Mouse (Mus musculus) hindbrain, embryonic 13.5 days (tissue): ENCODE data around the gene Zfp777. TPM values are rescaled to one million over a fixed set of nuclear protein-coding genes. Genes with fewer than 3 reads are reported as not detected.

Source experiments
- ATAC-seq: fragments of 200-750 bp; cut with Nextera tagmentation; 2 replicates; pipeline ENCODE4 v1.8.0; 2017; ENCODE audit warnings: moderate TSS enrichment; ENCODE audit not compliant: low FRiP score
- H3K27ac ChIP-seq: fragments of 300-500 bp; sonication (generic); 2 replicates; pipeline ENCODE4 v1.5.1; 2015; ENCODE audit warnings: inconsistent platforms, mild to moderate bottlenecking, moderate library complexity
- H3K27me3 ChIP-seq: fragments of 300-500 bp; sonication (generic); 2 replicates; pipeline ENCODE4 v1.6.1; 2015; ENCODE audit warnings: mild to moderate bottlenecking, inconsistent platforms
- H3K36me3 ChIP-seq: fragments of 300-500 bp; sonication (generic); 2 replicates; pipeline ENCODE4 v1.6.1; 2015; ENCODE audit warnings: mild to moderate bottlenecking, inconsistent platforms
- H3K4me1 ChIP-seq: fragments of 300-500 bp; sonication (generic); replicated peaks from 2 replicates; pipeline ENCODE4 v1.6.1; 2015; ENCODE audit warnings: inconsistent platforms
- H3K4me2 ChIP-seq: fragments of 300-500 bp; sonication (generic); 2 replicates; pipeline ENCODE4 v1.6.1; 2015; ENCODE audit warnings: inconsistent platforms, mild to moderate bottlenecking, moderate library complexity
- H3K4me3 ChIP-seq: fragments of 300-500 bp; sonication (generic); 2 replicates; pipeline ENCODE4 v1.5.1; 2015; ENCODE audit warnings: mild to moderate bottlenecking, inconsistent platforms
- H3K9ac ChIP-seq: fragments of 300-500 bp; sonication (generic); 2 replicates; pipeline ENCODE4 v1.6.1; 2015; ENCODE audit warnings: mild to moderate bottlenecking, inconsistent platforms
- H3K9me3 ChIP-seq: fragments of 300-500 bp; sonication (generic); 2 replicates; pipeline ENCODE4 v1.6.1; 2016; ENCODE audit warnings: inconsistent platforms
- WGBS: fragments of 180-500 bp; shearing (Covaris S2); methylation state at CpG from one replicate; pipeline ENCODE4 v1.1.7; 2015; 5-methylcytosine and 5-hydroxymethylcytosine counted together
- polyA plus RNA-seq: library from polyadenylated mRNA; unstranded; fragments of >200 nt; fragmentation: Nextera tagmentation; extraction: Ambion mirVana; gene quantifications from 2 replicates; pipeline ENCODE4 v1.2.1, GENCODE M21; 2015

Gene Zfp777
- polyA plus RNA-seq, 1 experiment from 2014 or later = 8.9 TPM

DNA sequence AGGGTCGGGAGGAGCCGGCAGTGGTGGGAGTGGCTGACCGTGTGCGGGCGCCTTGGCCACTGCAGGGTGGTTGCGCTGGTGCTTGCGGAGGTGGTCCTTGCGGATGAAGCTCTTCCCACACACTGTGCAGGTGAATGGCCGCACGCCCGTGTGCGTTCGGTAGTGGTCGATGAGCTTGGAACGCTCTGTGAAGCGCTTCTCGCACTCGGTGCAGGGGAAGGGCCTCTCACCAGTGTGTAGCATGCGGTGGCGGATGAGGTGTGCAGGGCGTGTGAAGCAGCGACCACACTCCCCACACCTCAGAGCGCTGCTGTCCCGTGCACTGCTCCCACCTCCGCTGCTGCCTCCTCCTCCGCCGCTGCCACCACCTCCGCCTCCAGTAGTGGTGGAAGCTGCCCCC is 15.2 kb upstream of the Zfp777 start:
- ATAC-seq = peak; percentile 43; the same call in 1 of the 2 replicates
- Histone ChIP-seq H3K27ac (no peak overlapping the region), H3K36me3 (peaks cover 77% of the 10 kb centered on the region), H3K4me2 (no peak overlapping the region), H3K9me3 (no peaks in the 10 kb centered on the region), H3K27me3 (no peaks in the 10 kb centered on the region), H3K4me1 (no peaks in the 10 kb centered on the region), H3K4me3 (no peak overlapping the region), H3K9ac (no peak overlapping the region)
- WGBS = 95% methylated on average over 28 of the region's 28 CpGs

DNA sequence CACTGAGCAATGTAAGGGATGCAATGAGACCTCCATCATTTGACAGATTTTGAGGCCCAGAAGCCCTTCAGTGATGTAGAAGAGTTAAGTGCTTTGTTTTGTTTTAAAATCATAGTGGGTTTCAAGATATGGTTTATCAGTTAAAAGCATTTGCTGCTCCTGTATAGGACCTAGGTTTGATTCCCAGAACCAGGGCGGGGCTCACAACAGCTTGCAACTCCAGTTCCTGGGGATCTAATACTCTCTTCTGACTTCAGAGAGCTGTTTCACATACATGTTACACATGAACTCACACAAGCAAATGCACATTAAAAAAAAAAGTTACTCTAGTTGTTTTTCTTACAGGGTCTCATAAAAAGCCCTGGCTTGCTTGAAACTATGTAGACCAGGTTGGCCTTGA is 12.2 kb upstream of the Zfp777 start:
- Histone ChIP-seq H3K9ac (no peak overlapping the region), H3K27me3 (no peaks in the 10 kb centered on the region), H3K9me3 (no peaks in the 10 kb centered on the region), H3K4me1 (no peaks in the 10 kb centered on the region), H3K27ac (no peak overlapping the region), H3K4me3 (no peak overlapping the region), H3K4me2 (no peak overlapping the region), H3K36me3 (peaks cover 47% of the 10 kb centered on the region)
- WGBS = 100% methylated on average over 1 of the region's 1 CpGs
- ATAC-seq = no peak

DNA sequence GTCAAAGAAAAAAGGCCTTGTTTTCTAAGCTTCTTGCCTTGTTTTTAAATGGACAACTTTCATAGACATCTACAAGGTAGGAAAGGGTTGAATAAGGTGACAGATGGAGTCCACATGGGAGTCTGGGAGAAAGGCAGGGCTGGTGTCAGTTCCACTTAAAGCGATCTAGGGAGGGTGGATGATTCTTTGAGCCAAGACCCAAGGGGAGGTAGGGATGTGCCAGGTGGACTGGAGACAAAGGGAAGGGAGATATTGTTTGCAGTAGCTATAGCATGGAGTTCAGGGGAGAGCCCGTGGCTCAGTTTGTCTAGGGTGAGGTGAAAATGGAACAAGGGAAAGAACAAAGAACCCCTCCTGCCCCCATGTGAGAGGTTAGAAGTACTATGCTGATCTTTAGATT is 11.7 kb upstream of the Zfp777 start:
- Histone ChIP-seq H3K36me3 (peaks cover 42% of the 10 kb centered on the region), H3K4me1 (no peaks in the 10 kb centered on the region), H3K27me3 (no peaks in the 10 kb centered on the region), H3K9me3 (no peaks in the 10 kb centered on the region), H3K27ac (no peak overlapping the region), H3K4me3 (no peak overlapping the region), H3K9ac (no peak overlapping the region), H3K4me2 (no peak overlapping the region)
- 79% methylated on average over 2 of the region's 2 CpGs for WGBS
- no peak for ATAC-seq

DNA sequence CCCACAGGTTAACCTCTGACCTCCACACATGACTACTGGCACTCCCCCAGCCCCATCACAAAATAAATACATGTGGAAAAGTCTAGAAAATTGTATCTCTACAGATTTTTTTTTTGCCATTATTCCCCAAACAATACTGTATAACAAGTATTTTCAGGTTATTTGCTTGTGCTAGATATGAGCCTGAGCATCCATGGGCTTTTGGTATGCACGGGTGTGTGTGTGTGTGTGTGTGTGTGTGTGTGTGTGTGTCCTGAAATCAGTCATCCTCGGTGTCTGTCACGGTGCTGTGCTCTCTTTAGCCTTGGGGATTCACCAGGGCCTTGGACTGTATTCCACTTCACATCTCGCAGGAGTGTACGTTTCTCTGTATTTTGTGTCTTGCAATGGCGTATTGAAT is 3.4 kb upstream of the Zfp777 start:
- Histone ChIP-seq H3K27me3 (no peaks in the 10 kb centered on the region), H3K4me1 (peaks cover 12% of the 10 kb centered on the region), H3K36me3 (no peaks in the 10 kb centered on the region), H3K9ac (no peak overlapping the region), H3K9me3 (no peaks in the 10 kb centered on the region), H3K27ac (no peak overlapping the region), H3K4me2 (no peak overlapping the region), H3K4me3 (no peak overlapping the region)
- 74% methylated on average over 6 of the region's 6 CpGs for WGBS
- ATAC-seq = no peak

DNA sequence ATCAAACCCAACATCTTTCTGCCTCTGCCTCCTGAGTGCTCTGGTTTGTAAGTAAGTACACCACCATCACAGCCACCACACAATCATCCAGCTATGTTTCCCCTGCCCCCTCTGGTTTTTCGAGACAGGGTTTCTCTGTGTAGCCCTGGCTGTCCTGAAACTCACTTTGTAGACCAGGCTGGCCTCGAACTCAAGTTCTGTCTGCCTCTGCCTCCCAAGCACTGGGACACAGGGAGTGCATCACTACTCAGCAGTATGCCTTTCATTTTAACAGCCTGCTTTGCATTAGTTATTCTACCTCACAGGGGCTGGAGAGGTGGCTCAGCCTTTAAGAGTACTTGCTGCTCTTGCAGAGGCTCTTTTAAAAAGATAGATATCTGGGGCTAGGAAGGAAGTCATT is 3.0 kb upstream of the Zfp777 start:
- WGBS = 92% methylated on average over 2 of the region's 2 CpGs
- no peaks in the 10 kb centered on the region for H3K36me3 ChIP-seq
- ATAC-seq = no peak
- no peak overlapping the region for H3K4me2 ChIP-seq
- no peaks in the 10 kb centered on the region for H3K27me3 ChIP-seq
- H3K4me1 ChIP-seq = peaks cover 17% of the 10 kb centered on the region
- no peak overlapping the region for H3K9ac ChIP-seq
- no peak overlapping the region for H3K27ac ChIP-seq
- no peak overlapping the region for H3K4me3 ChIP-seq
- no peaks in the 10 kb centered on the region for H3K9me3 ChIP-seq

DNA sequence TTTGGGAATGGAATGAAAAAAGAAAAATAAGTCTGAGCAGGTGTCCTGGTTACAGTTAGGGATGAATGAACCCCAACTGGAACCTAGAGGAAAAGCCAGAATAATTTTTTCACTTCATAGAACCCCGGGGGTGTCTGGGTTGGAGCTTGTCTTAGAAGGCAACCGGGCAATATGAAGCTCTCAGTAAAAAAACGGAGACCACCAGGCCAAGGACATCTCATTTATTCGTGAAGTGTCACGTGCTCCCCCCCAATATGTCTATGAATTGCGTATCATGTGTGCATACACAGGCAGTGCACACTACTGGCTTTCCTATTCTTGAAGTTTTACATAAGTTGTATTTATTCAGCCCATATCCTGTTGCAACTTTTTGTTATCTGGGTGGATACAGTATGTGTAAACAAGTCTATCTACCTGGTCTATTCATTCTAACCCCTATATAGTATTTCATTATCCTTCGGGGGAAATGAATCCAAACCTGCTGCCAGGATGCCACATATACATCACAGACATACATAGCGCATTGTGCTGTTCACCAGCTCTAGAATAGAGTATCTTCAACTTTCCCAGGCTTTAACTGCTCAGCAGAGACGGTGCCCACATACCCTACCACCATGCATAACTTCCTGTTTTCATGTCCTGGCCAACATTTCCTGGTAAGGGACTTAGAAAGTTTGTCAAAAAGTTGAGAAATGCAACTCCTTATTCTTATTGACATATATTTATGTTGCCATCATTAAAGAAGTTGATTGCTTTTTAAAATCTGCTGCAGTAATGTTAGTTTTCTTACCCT is 758 bp upstream of the Zfp777 start:
- ATAC-seq = no peak
- WGBS = 57% methylated on average over 9 of the region's 9 CpGs
- no peaks in the 10 kb centered on the region for H3K27me3 ChIP-seq
- H3K4me3 ChIP-seq = peak overlapping the region; percentile 87
- H3K9me3 ChIP-seq = no peaks in the 10 kb centered on the region
- H3K36me3 ChIP-seq = peaks cover 6% of the 10 kb centered on the region
- peak overlapping the region; percentile 57 for H3K4me2 ChIP-seq
- peak overlapping the region; percentile 92 for H3K27ac ChIP-seq
- peaks cover 25% of the 10 kb centered on the region for H3K4me1 ChIP-seq
- H3K9ac ChIP-seq = peak overlapping the region; percentile 88

DNA sequence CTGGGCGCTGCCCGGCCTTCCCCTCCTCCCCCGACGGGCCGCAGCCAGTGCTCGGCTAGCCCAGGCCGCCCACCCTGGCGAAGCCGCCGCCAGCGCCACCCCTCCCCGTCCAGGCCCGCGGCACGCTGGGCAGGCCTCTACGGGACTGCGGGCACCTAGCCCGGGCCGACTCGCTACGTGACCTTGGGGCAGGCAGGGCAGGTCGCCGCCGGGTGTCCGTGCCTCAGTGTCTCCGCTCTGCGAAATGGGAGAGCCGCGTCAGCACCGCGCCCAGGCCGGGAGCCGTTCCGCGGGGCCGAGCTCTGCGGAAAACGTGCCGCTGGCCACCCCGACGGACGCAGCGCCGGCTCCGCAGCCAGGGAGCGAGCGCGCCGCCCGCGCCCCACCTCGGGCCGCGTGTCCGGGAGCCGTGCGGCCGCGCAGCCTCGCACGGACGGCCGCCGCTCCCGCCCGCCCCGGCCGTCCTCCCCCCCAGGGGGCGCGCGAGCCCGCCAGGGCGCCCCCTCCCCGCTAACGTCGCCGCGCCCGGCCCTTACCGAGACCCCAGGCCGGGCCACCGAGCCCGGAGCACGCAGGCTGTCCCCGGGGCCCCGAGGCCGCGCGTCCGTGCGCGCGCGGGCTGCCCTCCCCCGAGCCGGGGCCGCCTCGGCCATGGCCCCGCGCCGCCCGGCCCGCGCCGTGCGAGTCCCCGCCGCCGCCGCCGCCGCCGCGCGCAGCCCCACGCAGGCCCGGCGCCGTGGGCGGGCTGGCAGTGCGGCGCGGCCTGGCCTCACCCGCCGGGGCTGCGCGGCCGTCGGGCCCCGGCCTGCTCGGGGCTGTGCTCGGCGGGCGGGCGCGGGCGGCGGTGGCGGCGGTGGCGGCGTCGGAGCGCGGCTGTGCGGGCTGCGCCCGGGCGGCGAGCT is 1.0 kb downstream of the Zfp777 start:
- Histone ChIP-seq H3K27me3 (no peaks in the 10 kb centered on the region), H3K9ac (peak overlapping the region; percentile 88), H3K4me1 (peaks cover 25% of the 10 kb centered on the region), H3K4me3 (peak overlapping the region; percentile 87), H3K9me3 (no peaks in the 10 kb centered on the region), H3K27ac (peak overlapping the region; percentile 92), H3K36me3 (peaks cover 24% of the 10 kb centered on the region), H3K4me2 (peak overlapping the region; percentile 82)
- peak; percentile 60 for ATAC-seq
- WGBS = under 1% methylated on average over 73 of the region's 150 CpGs

DNA sequence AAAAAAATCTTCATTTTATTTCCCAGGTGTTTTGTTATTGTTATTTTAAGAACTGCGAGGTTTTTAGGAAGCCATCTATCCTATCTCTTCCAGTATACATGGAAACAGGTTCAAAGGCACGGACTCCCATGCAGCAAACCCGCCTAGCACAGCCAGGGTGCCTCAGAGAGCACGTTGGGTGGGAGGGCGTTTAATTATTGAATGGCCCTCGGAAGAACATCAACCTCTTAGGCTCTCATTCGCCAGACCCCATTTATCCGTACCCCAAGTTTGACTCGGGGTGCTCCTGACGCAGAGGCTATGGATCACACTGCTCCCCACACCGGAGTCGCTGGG is 1.6 kb downstream of the Zfp777 start:
- Histone ChIP-seq H3K4me1 (peaks cover 25% of the 10 kb centered on the region), H3K4me2 (peak overlapping the region; percentile 82), H3K27me3 (no peaks in the 10 kb centered on the region), H3K4me3 (peak overlapping the region; percentile 87), H3K36me3 (peaks cover 29% of the 10 kb centered on the region), H3K27ac (no peak overlapping the region), H3K9ac (peak overlapping the region; percentile 88), H3K9me3 (no peaks in the 10 kb centered on the region)
- no peak; the same call in 1 of the 2 replicates for ATAC-seq
- 8% methylated on average over 12 of the region's 12 CpGs for WGBS

DNA sequence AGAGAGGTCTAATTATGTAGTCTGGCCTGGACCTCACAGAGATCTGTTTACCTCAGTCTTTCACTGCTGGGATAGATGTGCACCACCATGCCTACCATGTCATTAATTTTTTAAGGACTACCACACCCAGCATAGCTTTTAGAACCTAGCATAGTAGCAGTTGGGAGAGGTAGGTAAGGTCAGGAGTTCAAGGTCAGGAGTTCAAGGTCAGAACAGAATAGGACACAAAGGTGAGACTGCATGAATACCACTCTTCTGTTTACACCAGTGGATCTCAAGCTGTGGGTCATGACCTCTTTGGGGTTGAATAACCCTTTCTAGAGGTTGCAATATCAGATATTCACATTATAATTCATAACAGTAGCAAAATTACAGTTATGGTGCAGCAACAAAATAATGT is 16.1 kb downstream of the Zfp777 start:
- H3K9ac ChIP-seq = no peak overlapping the region
- no peak overlapping the region for H3K4me2 ChIP-seq
- no peak overlapping the region for H3K4me3 ChIP-seq
- peaks cover 93% of the 10 kb centered on the region for H3K36me3 ChIP-seq
- no peak for ATAC-seq
- no peaks in the 10 kb centered on the region for H3K4me1 ChIP-seq
- H3K27ac ChIP-seq = no peak overlapping the region
- no peaks in the 10 kb centered on the region for H3K9me3 ChIP-seq
- H3K27me3 ChIP-seq = no peaks in the 10 kb centered on the region

DNA sequence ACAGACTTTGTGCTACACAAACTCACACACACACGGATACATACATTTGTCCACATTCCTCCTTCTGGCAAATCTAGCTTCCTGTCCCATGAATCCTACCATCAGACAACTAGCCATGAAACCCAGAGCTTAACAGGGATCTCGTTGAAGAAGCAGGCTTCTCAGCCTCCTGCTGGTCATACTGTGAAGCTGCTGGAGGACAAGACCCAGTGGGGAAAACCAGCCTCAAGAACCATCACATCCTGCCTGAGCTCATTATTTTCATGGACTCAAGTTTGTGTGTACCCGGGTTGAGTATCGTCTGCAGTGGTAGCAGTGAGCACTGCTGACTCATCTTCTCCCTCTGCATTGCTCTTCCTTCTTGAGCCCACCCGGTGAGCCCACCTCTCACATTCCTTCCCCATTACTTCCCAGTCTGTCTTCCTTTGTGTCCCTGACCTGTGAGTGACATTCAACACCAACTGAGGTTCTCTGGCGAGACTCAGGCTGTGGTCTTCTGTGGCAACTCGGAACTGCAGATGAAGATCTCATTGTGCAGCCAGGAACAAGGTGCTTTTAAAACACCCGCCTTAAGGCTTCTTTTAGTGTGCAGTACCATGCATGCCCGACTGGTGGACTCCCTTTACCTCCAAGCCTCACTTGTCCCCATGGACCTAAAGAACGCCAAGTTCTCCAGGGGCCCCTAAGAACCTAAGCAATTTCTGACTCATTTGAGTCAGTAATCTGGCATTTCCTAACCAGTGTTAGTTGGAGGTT is 22.6 kb downstream of the Zfp777 start:
- Histone ChIP-seq H3K27me3 (no peaks in the 10 kb centered on the region), H3K36me3 (peaks cover 86% of the 10 kb centered on the region), H3K4me2 (no peak overlapping the region), H3K4me1 (no peaks in the 10 kb centered on the region), H3K27ac (no peak overlapping the region), H3K9me3 (peaks cover 20% of the 10 kb centered on the region), H3K4me3 (no peak overlapping the region), H3K9ac (no peak overlapping the region)
- whole genome bisulfite sequencing = 83% methylated on average over 10 of the region's 10 CpGs
- no peak for ATAC-seq

DNA sequence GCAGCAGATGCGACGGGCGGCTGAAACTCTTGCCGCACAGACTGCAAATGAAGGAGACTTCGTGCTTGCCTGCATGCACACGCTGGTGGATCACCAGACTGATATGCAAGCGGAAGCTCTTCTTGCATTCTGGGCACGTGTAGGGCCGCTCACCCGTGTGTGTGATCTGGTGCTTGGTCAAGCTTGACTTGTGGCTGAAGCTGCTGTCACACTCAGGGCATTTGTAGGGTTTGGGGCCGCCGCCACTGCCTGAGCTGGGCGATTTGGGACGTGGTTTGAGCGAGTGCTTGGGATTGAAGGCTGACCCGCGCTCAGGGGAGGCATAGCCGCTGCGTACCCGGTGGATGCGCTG is 23.7 kb downstream of the Zfp777 start:
- Histone ChIP-seq H3K36me3 (peaks cover 74% of the 10 kb centered on the region), H3K4me3 (peak overlapping the region; percentile 9; the same call in 1 of the 2 replicates)
- WGBS = 79% methylated on average over 21 of the region's 21 CpGs

DNA sequence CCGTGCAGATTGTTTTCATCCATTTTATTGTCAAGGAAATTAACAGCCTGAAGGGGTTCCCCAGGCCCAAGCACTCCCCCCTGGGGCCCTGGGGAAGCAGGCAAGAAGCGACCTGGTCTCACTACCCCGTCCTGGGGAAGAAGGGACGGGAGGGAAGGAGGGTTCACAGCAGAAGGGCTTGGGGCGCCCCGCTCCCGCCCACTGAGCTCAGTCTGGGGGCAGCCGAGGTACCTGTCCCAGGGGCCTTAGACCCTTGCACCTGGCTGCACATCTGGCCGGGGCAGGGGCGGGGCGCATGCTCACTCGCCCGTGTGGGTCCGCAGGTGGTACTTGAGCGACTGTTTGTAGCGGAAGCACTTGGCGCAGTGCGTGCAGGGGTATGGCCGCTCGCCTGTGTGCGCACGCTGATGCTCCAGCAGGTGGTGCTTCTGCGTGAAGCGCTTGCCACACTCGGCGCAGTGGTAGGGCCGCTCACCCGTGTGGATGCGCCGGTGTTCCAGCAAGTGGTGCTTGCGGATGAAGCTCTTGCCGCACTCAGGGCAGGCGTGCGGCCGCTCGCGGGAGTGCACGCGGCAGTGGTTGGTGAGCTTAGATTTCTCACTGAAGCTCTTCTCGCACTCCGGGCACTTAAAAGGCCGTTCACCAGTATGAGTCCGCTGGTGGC is 24.2 kb downstream of the Zfp777 start:
- H3K4me3 ChIP-seq = peak overlapping the region; percentile 9; the same call in 1 of the 2 replicates
- H3K36me3 ChIP-seq = peaks cover 72% of the 10 kb centered on the region
- H3K4me1 ChIP-seq = peaks cover 6% of the 10 kb centered on the region; the same call in 1 of the 2 replicates
- WGBS = 79% methylated on average over 43 of the region's 43 CpGs
- peaks cover 20% of the 10 kb centered on the region for H3K9me3 ChIP-seq
- H3K9ac ChIP-seq = no peak overlapping the region
- no peaks in the 10 kb centered on the region for H3K27me3 ChIP-seq
- peak; percentile 65 for ATAC-seq
- no peak overlapping the region for H3K27ac ChIP-seq
- no peak overlapping the region for H3K4me2 ChIP-seq

More for the DNA sequence above, 23.7 kb downstream of the Zfp777 start:
- no peaks in the 10 kb centered on the region for H3K27me3 ChIP-seq
- no peak overlapping the region for H3K27ac ChIP-seq
- peaks cover 5% of the 10 kb centered on the region; the same call in 1 of the 2 replicates for H3K4me1 ChIP-seq
- ATAC-seq = peak; percentile 33
- H3K9ac ChIP-seq = no peak overlapping the region
- H3K4me2 ChIP-seq = no peak overlapping the region
- H3K9me3 ChIP-seq = peaks cover 20% of the 10 kb centered on the region
